Mouse (Mus musculus) kidney, adult 2 months (tissue): ENCODE results near the gene Msmb.

Experiments used
- CTCF ChIP-seq: fragments of 200-500 bp; conservative IDR thresholded peaks from 2 replicates; pipeline ENCODE4 v1.5.1; 2011; ENCODE audit warnings: low read depth, mild to moderate bottlenecking, control low read depth, low read length, moderate library complexity, mixed read lengths; ENCODE audit not compliant: insufficient read depth, insufficient read length
- POLR2A ChIP-seq: fragments of 200-500 bp; IDR thresholded peaks from one replicate; pipeline ENCODE4 v1.6.1; 2011; ENCODE audit warnings: low read depth, low read length, control low read depth

GRCm38 (mm10) chr14:32105663-32106062 is 36.2 kb upstream of the Msmb start:
- TF ChIP-seq CTCF = no peak
- TF ChIP-seq POLR2A = no peak
